Mouse (Mus musculus) brain, adult 2 months (tissue): ENCODE data around the gene Ccnb2.
A peak's percentile ranks its signal among the peaks of the same experiment; 100 is the strongest.
"Not testable (repeated sequence)": the region's sequence is repeated elsewhere in the genome, so short reads cannot be mapped to it uniquely, and the experiment has no call there.

Source experiments
- DNase-seq: peaks from one replicate; pipeline ENCODE4 v3.0.0; 2011; ENCODE audit warnings: low read depth, low spot score

Ccnb2 gene

GRCm38 (mm10) chr9:70421257-70422056, at the start of gene Ccnb2:
Gene Ccnb2 (minus strand): TSS chr9:70421547.
- DNase-seq, result peak; percentile 89

- not testable (repeated sequence) for DNase-seq
Observed at GRCm38 (mm10) chr9:70463091-70463490, 41.7 kb upstream of the Ccnb2 start.

- no peak for DNase-seq
Observed at GRCm38 (mm10) chr9:70452371-70452770, 31.0 kb upstream of the Ccnb2 start.

GRCm38 (mm10) chr9:70449072-70449471, 27.7 kb upstream of the Ccnb2 start:
- no peak for DNase-seq

GRCm38 (mm10) chr9:70439959-70440358, 18.6 kb upstream of the Ccnb2 start:
- DNase-seq, result no peak

GRCm38 (mm10) chr9:70422661-70423060, 1.3 kb upstream of the Ccnb2 start:
- DNase-seq, result no peak

- DNase-seq, result no peak
Observed at GRCm38 (mm10) chr9:70416412-70416811, 4.9 kb downstream of the Ccnb2 start.

- DNase-seq, result no peak
Observed at GRCm38 (mm10) chr9:70413038-70413437, 8.3 kb downstream of the Ccnb2 start.

GRCm38 (mm10) chr9:70410668-70411067, 10.7 kb downstream of the Ccnb2 start:
- no peak for DNase-seq

- DNase-seq, result peak; percentile 59
Observed at GRCm38 (mm10) chr9:70409743-70410142, 11.6 kb downstream of the Ccnb2 start.

GRCm38 (mm10) chr9:70408791-70409190, 12.6 kb downstream of the Ccnb2 start:
- peak; percentile 64 for DNase-seq

GRCm38 (mm10) chr9:70406596-70406995, 14.8 kb downstream of the Ccnb2 start:
- DNase-seq, result peak; percentile 47

- DNase-seq, result peak; percentile 76
Observed at GRCm38 (mm10) chr9:70401937-70402539, 19.3 kb downstream of the Ccnb2 start.

- no peak for DNase-seq
Observed at GRCm38 (mm10) chr9:70396083-70396482, 25.3 kb downstream of the Ccnb2 start.

GRCm38 (mm10) chr9:70395617-70396016, 25.7 kb downstream of the Ccnb2 start:
- DNase-seq, result peak; percentile 25

- peak; percentile 64 for DNase-seq
Observed at GRCm38 (mm10) chr9:70392563-70392907, 28.8 kb downstream of the Ccnb2 start.

GRCm38 (mm10) chr9:70391660-70392562, 29.4 kb downstream of the Ccnb2 start:
- peak; percentile 46 for DNase-seq

GRCm38 (mm10) chr9:70391042-70391441, 30.3 kb downstream of the Ccnb2 start:
- DNase-seq, result no peak

GRCm38 (mm10) chr9:70389548-70389947, 31.8 kb downstream of the Ccnb2 start:
- DNase-seq, result no peak

- DNase-seq, result peak; percentile 32
Observed at GRCm38 (mm10) chr9:70387410-70388119, 33.8 kb downstream of the Ccnb2 start.

GRCm38 (mm10) chr9:70384958-70385728, 36.2 kb downstream of the Ccnb2 start:
- DNase-seq, result no peak
